Mouse (Mus musculus) G1E (cell line): ENCODE measurements at regions not wholly inside any gene's neighbourhood (a gene's known extent, or its start where the extent isn't known, plus 50 kb on each side); places are given as distances from the start of the nearest gene placed in this dataset.
"Not testable (repeated sequence)": the region's sequence is repeated elsewhere in the genome, so short reads cannot be mapped to it uniquely, and the experiment has no call there.

Source experiments
- CTCF ChIP-seq: IDR thresholded peaks from 2 replicates; pipeline ENCODE4 v1.5.1; 2012; ENCODE audit warnings: low read depth, low read length, inconsistent platforms, mixed read lengths
- GATA1 ChIP-seq: IDR thresholded peaks from 2 replicates; pipeline ENCODE4 v1.6.1; 2012; ENCODE audit warnings: borderline replicate concordance, low read length, inconsistent platforms, mixed read lengths

DNA sequence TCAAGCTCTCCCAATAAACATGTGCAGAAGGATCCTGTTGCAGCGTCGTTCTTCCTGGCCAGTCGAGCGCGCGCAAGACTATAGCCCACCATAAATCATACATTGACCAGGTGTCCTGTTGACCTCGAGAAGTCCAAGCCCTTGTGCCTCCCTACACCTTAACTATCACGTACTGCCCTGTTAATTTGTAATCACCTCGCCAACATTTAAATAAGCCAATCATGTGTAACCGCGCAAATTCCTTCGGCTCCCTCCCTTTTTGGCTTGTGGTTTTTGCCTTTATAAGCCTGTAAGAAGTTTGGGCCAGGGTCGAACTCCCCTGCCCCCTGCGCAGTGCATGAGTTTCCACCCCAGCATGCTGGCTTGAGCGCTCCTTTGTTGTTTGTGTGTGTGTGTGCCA lies 369.2 kb downstream of the Kcnh5 start:
- TF ChIP-seq CTCF, GATA1: not testable (repeated sequence)
